Mouse (Mus musculus) bone marrow, adult 2 months (tissue): ENCODE results near the gene Arfip1. TPM values are rescaled to one million over a fixed set of nuclear protein-coding genes. Genes with fewer than 3 reads are reported as not detected.

Source experiments
- H3K27ac ChIP-seq: fragments of 200-500 bp; 2 replicates; pipeline ENCODE4 v1.5.1; 2012; ENCODE audit warnings: low read depth, mild to moderate bottlenecking, control low read depth, inconsistent platforms, low read length; ENCODE audit not compliant: control insufficient read depth, poor library complexity, insufficient read depth
- H3K4me1 ChIP-seq: fragments of 200-500 bp; 2 replicates; pipeline ENCODE4 v1.6.1; 2011; ENCODE audit warnings: low read length; ENCODE audit not compliant: control insufficient read depth, insufficient read depth
- H3K4me3 ChIP-seq: fragments of 200-500 bp; replicated peaks from 2 replicates; pipeline ENCODE3; 2011; ENCODE audit warnings: mild to moderate bottlenecking, low read depth, low read length, control low read depth; ENCODE audit not compliant: control insufficient read depth
- CTCF ChIP-seq: fragments of 200-500 bp; IDR thresholded peaks from 2 replicates; pipeline ENCODE4 v1.5.1; 2011; ENCODE audit warnings: low read length, control low read depth; ENCODE audit not compliant: control insufficient read depth, insufficient read depth
- POLR2A ChIP-seq: fragments of 200-500 bp; IDR thresholded peaks from 2 replicates; pipeline ENCODE4 v1.6.1; 2011; ENCODE audit warnings: low read depth, mild to moderate bottlenecking, control low read depth, low read length, borderline replicate concordance; ENCODE audit not compliant: control insufficient read depth
- WGBS: fragments of 180-500 bp; shearing (Covaris S2); methylation state at CpG from one replicate; pipeline ENCODE4 v1.1.7; 2018; 5-methylcytosine and 5-hydroxymethylcytosine counted together
- polyA plus RNA-seq: library from polyadenylated mRNA; stranded (reverse); fragments of >200 nt; gene quantifications from 2 replicates; pipeline ENCODE4 v1.2.4, GENCODE M21; 2011; ENCODE audit warnings: low replicate concordance; ENCODE audit not compliant: missing spikeins, insufficient read depth, insufficient read length

The Arfip1 gene
- polyA plus RNA-seq, 1 experiment, result 9.6 TPM

GRCm38 (mm10) chr3:84610183-84610710 lies 27.8 kb upstream of the Arfip1 start:
- WGBS, result 84% methylated on average over 9 of the region's 9 CpGs
- Histone ChIP-seq H3K4me1 (peaks cover 1% of the 10 kb centered on the region; the same call in 1 of the 2 replicates), H3K27ac (no peak overlapping the region), H3K4me3 (no peak overlapping the region)
- TF ChIP-seq CTCF (no peak), POLR2A (no peak)

GRCm38 (mm10) chr3:84603212-84603611 lies 20.8 kb upstream of the Arfip1 start:
- TF ChIP-seq POLR2A, result no peak
- TF ChIP-seq CTCF, result no peak
- Histone ChIP-seq H3K27ac (no peak overlapping the region), H3K4me3 (no peak overlapping the region), H3K4me1 (peaks cover 1% of the 10 kb centered on the region; the same call in 1 of the 2 replicates)
- 49% methylated on average over 9 of the region's 9 CpGs for WGBS

GRCm38 (mm10) chr3:84602759-84603158 lies 20.3 kb upstream of the Arfip1 start:
- Histone ChIP-seq H3K27ac (no peak overlapping the region), H3K4me1 (peaks cover 1% of the 10 kb centered on the region; the same call in 1 of the 2 replicates), H3K4me3 (no peak overlapping the region)
- 74% methylated on average over 2 of the region's 2 CpGs for WGBS
- no peak for TF ChIP-seq POLR2A
- TF ChIP-seq CTCF, result no peak

GRCm38 (mm10) chr3:84601870-84602495 lies 19.6 kb upstream of the Arfip1 start:
- no peak overlapping the region for H3K27ac ChIP-seq
- WGBS, result 46% methylated on average over 9 of the region's 9 CpGs
- TF ChIP-seq CTCF (no peak), POLR2A (no peak)

GRCm38 (mm10) chr3:84598756-84599155 lies 16.3 kb upstream of the Arfip1 start:
- 75% methylated on average over 6 of the region's 6 CpGs for WGBS
- TF ChIP-seq CTCF, result no peak
- TF ChIP-seq POLR2A, result no peak
- Histone ChIP-seq H3K27ac (no peak overlapping the region), H3K4me3 (no peak overlapping the region), H3K4me1 (peaks cover 1% of the 10 kb centered on the region; the same call in 1 of the 2 replicates)

More at GRCm38 (mm10) chr3:84601870-84602495, 19.6 kb upstream of the Arfip1 start:
- H3K4me1 ChIP-seq, result peaks cover 1% of the 10 kb centered on the region; the same call in 1 of the 2 replicates
- H3K4me3 ChIP-seq, result no peak overlapping the region

- TF ChIP-seq CTCF (no peak), POLR2A (no peak)
- Histone ChIP-seq H3K4me3 (no peak overlapping the region), H3K27ac (no peak overlapping the region), H3K4me1 (peaks cover 1% of the 10 kb centered on the region; the same call in 1 of the 2 replicates)
- WGBS, result 21% methylated on average over 6 of the region's 6 CpGs
These were observed 15.7 kb upstream of the Arfip1 start for GRCm38 (mm10) chr3:84597996-84598734.

GRCm38 (mm10) chr3:84595677-84596234 lies 13.3 kb upstream of the Arfip1 start:
- 45% methylated on average over 5 of the region's 5 CpGs for WGBS
- Histone ChIP-seq H3K4me1 (peaks cover 1% of the 10 kb centered on the region; the same call in 1 of the 2 replicates), H3K27ac (no peak overlapping the region), H3K4me3 (no peak overlapping the region)
- TF ChIP-seq POLR2A (no peak), CTCF (no peak)

- TF ChIP-seq CTCF, result no peak
- no peak for TF ChIP-seq POLR2A
- peak overlapping the region; percentile 18 for H3K4me3 ChIP-seq
- no peak overlapping the region for H3K27ac ChIP-seq
- peaks cover 1% of the 10 kb centered on the region; the same call in 1 of the 2 replicates for H3K4me1 ChIP-seq
- WGBS, result 7% methylated on average over 23 of the region's 23 CpGs
These were observed 12.7 kb upstream of the Arfip1 start for GRCm38 (mm10) chr3:84594894-84595676.
